Comparison of ENCODE assay signal across 21 mouse cellular contexts in genomic region chr14:77509042-77509441, GRCm38 (mm10).
DNase-seq lines count a peak whose midpoint lies in the region; ATAC-seq and TF ChIP-seq lines count a peak whose summit lies in the region.
"Had no signal": no experiment of that assay in that cellular context is flagged by ENCODE, and none has a peak within 500 bp of the region (broad histone marks: within the 10 kb centered on the region; RNA-seq: fewer than 3 reads in every experiment).

No protein-coding gene starts in this region.

- no peaks in the 10 kb centered on the region for H3K36me3 ChIP-seq in heart, embryonic 12.5 days
- no peaks in the 10 kb centered on the region for H3K36me3 ChIP-seq in ES-E14 (ENCODE audit: control insufficient read depth, insufficient read depth, low read length, poor library complexity, severe bottlenecking)
- peaks cover 4% of the 10 kb centered on the region; the same call in 1 of the 2 replicates for H3K36me3 ChIP-seq in forebrain, postnatal 0 days (ENCODE audit: insufficient read depth)
- H3K36me3 ChIP-seq: embryonic facial prominence, embryonic 10.5 days; embryonic facial prominence, embryonic 12.5 days had no signal

- 79% methylated on average over 6 of the region's 6 CpGs for WGBS in heart, embryonic 12.5 days
- WGBS in forebrain, postnatal 0 days = 83% methylated on average over 6 of the region's 6 CpGs

- no peak overlapping the region for H3K27ac ChIP-seq in heart, embryonic 12.5 days (ENCODE audit: poor library complexity, severe bottlenecking)
- no peak overlapping the region for H3K27ac ChIP-seq in ES-E14 (ENCODE audit: insufficient read depth, low read depth, low read length, poor library complexity, severe bottlenecking)
- H3K27ac ChIP-seq in forebrain, postnatal 0 days (ENCODE audit: low read depth, low read length) = no peak overlapping the region
- H3K27ac ChIP-seq: embryonic facial prominence, embryonic 10.5 days; embryonic facial prominence, embryonic 12.5 days; forebrain, embryonic 13.5 days; forebrain, embryonic 15.5 days had no signal

- peaks cover 7% of the 10 kb centered on the region; the same call in 1 of the 2 replicates for H3K9me3 ChIP-seq in heart, embryonic 12.5 days (replicated peaks)
- H3K9me3 ChIP-seq in ES-E14 (ENCODE audit: control insufficient read depth, insufficient read depth, low read depth, low read length) = 0 out of 2 replicates have a peak, but pooled peaks cover 1% of the 10 kb centered on the region
- H3K9me3 ChIP-seq in forebrain, postnatal 0 days (ENCODE audit: low read length) = no peaks in the 10 kb centered on the region
- H3K9me3 ChIP-seq: embryonic facial prominence, embryonic 10.5 days; embryonic facial prominence, embryonic 12.5 days; forebrain, embryonic 15.5 days had no signal

- in situ Hi-C loops in ES-E14 (cut with MboI; ENCODE audit: low sequenced_read_pairs in 2 of 2, unreplicated experiment in 2 of 2) = no loop called here

- no peak overlapping the region for H3K4me3 ChIP-seq in heart, embryonic 12.5 days
- no peak overlapping the region for H3K4me3 ChIP-seq in ES-E14 (ENCODE audit: insufficient read depth in 1 of 2, low read depth in 1 of 2, low read length in 2 of 2, poor library complexity in 1 of 2, severe bottlenecking in 1 of 2)
- H3K4me3 ChIP-seq in forebrain, postnatal 0 days (ENCODE audit: low read depth, low read length) = no peak overlapping the region
- H3K4me3 ChIP-seq: embryonic facial prominence, embryonic 10.5 days; embryonic facial prominence, embryonic 12.5 days; forebrain, embryonic 13.5 days; forebrain, embryonic 15.5 days had no signal

- DNase-seq in heart, adult 11 months = peak; percentile 66
- DNase-seq in ES-E14 (ENCODE audit: low read depth, low spot score) = no peak
- DNase-seq in forebrain, postnatal 0 days = no peak
- no peak for DNase-seq in gastrocnemius, postnatal 14 days
- DNase-seq: adrenal gland, adult 8-10 months; adrenal gland, postnatal 14 days; adrenal gland, postnatal 36 days; B cell, adult 2 months; cerebellum, adult 11-12 months; cerebellum, adult 2 months; cerebellum, adult 9-10 months; cerebellum, postnatal 10 days; cerebellum, postnatal 25 days had no signal

- no peak for ATAC-seq in heart, embryonic 12.5 days (ENCODE audit: insufficient number of reproducible peaks, low FRiP score)
- no peak for ATAC-seq in forebrain, postnatal 0 days
- ATAC-seq: activated CD4-positive, CD25-positive, alpha-beta regulatory T cell, adult 4 months; CD4-positive, CD25-positive, alpha-beta regulatory T cell, adult 4 months; forebrain, embryonic 13.5 days; forebrain, embryonic 15.5 days had no signal

- intact Hi-C loops in gastrocnemius, postnatal 14 days (cut with DNase I; ENCODE audit: low total_unique reads) = no loop called here

- no peak overlapping the region for H3K4me2 ChIP-seq in heart, embryonic 12.5 days
- no peak overlapping the region for H3K4me2 ChIP-seq in forebrain, postnatal 0 days (ENCODE audit: low read depth)
- H3K4me2 ChIP-seq: embryonic facial prominence, embryonic 12.5 days; forebrain, embryonic 13.5 days; forebrain, embryonic 15.5 days had no signal

- peaks cover 16% of the 10 kb centered on the region for H3K4me1 ChIP-seq in heart, embryonic 12.5 days (replicated peaks)
- peaks cover 0 to 8% of the 10 kb centered on the region in 2 experiments; a peak in 1 of 4 replicates for H3K4me1 ChIP-seq in ES-E14 (ENCODE audit: control insufficient read depth in 2 of 2, insufficient read depth in 2 of 2, low read length in 2 of 2, poor library complexity in 1 of 2)
- no peaks in the 10 kb centered on the region for H3K4me1 ChIP-seq in forebrain, postnatal 0 days (ENCODE audit: insufficient read depth)
- H3K4me1 ChIP-seq: embryonic facial prominence, embryonic 12.5 days had no signal

- TF ChIP-seq CTCF in forebrain, postnatal 0 days (IDR thresholded peaks at IDR 0.05; ENCODE audit: low read depth) = no peak

- no peaks in the 10 kb centered on the region for H3K27me3 ChIP-seq in heart, embryonic 12.5 days (replicated peaks)
- H3K27me3 ChIP-seq in forebrain, postnatal 0 days (ENCODE audit: insufficient read depth, low read length) = no peaks in the 10 kb centered on the region
- H3K27me3 ChIP-seq: CH12.LX; embryonic facial prominence, embryonic 12.5 days; forebrain, embryonic 13.5 days; forebrain, embryonic 15.5 days had no signal

- H3K9ac ChIP-seq in heart, embryonic 12.5 days = no peak overlapping the region
- no peak overlapping the region for H3K9ac ChIP-seq in ES-E14 (ENCODE audit: insufficient read depth, low read depth, low read length, poor library complexity, severe bottlenecking)
- H3K9ac ChIP-seq in forebrain, postnatal 0 days = no peak overlapping the region
- H3K9ac ChIP-seq: embryonic facial prominence, embryonic 12.5 days; forebrain, embryonic 13.5 days; forebrain, embryonic 15.5 days had no signal

TF ChIP-seq in ES-E14, 5 proteins besides CTCF, POLR2A, EP300 and RAD21:
- TF ChIP-seq MAFK (IDR thresholded peaks at IDR 0.05; ENCODE audit: insufficient read depth, low read depth, low read length) (0 out of 2 replicates have a peak, but pooled peaks have one; percentile 60), ZNF384 (IDR thresholded peaks at IDR 0.05; ENCODE audit: low read depth, low read length) (no peak)
